Mouse (Mus musculus): ENCODE results near the gene Slc38a3. TPM values are rescaled to one million over a fixed set of nuclear protein-coding genes. Genes with fewer than 3 reads are reported as not detected.

Slc38a3 gene
- polyA plus RNA-seq, 1 experiment from 2014 or later, result 12.9 TPM

DNA sequence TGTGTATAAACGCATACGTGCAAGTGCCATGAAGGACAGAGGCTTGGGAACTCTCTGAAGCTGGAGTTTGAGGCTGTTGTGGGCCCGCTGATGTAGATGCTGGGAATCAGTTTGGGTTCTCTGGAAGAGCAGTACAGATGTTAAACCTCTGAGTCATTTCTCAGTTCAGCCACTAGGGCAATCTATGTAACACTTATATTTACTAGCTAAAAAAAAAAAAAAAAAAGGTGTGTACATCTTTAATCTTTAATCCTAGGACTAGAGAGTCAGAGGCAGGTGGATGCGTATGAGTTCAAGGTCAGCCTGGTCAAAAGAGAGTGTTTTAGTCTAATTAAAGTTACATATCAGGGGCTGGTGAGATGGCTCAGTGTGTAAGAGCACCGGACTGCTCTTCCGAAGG lies 22.4 kb downstream of the Slc38a3 start:
- DNase-seq (ENCODE audit: low spot score) (no peak), ATAC-seq (replicated peaks; ENCODE audit: low FRiP score, low read depth) (no peak)
- peak; percentile 48 for TF ChIP-seq CTCF (IDR thresholded peaks at IDR 0.05; ENCODE audit: low read depth)

DNA sequence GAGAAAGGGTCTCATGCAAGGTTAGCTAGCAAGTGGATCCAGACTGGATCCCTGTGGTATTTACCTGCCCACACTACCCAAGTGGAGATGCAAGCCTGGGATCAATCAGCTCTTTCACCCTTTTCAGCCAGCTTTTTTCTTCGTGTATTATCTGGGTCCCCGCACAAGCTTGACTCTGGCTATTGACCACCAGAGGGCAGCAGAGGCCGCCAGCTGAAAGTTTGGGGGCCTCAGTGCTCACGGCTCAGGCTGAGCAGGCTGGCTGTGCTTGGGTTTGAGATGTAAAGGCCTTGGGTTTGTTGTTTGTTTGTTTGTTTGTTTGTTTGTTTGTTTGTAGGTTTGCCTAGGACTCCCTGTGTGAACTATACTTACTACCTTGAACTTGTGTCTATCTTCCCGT lies 23.8 kb downstream of the Slc38a3 start:
- peak; percentile 99 for TF ChIP-seq CTCF (IDR thresholded peaks at IDR 0.05; ENCODE audit: low read depth)
- peak; percentile 63 for ATAC-seq (replicated peaks; ENCODE audit: low FRiP score, low read depth)

More for the DNA sequence above, 22.4 kb downstream of the Slc38a3 start:
- Histone ChIP-seq H3K27me3 (ENCODE audit: insufficient read depth, low read length) (no peaks in the 10 kb centered on the region), H3K9me3 (replicated peaks; ENCODE audit: low read length) (no peaks in the 10 kb centered on the region), H3K36me3 (ENCODE audit: insufficient read depth, low read length) (no peaks in the 10 kb centered on the region), H3K4me3 (replicated peaks; ENCODE audit: low read depth, low read length) (no peak overlapping the region), H3K27ac (no peak overlapping the region), H3K9ac (ENCODE audit: low read depth, low read length) (no peak overlapping the region), H3K4me2 (ENCODE audit: low read length) (no peak overlapping the region), H3K4me1 (replicated peaks; ENCODE audit: insufficient read depth, low read length) (no peaks in the 10 kb centered on the region; the same call in 1 of the 2 replicates)
- 79% methylated on average over 6 of the region's 6 CpGs for WGBS

DNA sequence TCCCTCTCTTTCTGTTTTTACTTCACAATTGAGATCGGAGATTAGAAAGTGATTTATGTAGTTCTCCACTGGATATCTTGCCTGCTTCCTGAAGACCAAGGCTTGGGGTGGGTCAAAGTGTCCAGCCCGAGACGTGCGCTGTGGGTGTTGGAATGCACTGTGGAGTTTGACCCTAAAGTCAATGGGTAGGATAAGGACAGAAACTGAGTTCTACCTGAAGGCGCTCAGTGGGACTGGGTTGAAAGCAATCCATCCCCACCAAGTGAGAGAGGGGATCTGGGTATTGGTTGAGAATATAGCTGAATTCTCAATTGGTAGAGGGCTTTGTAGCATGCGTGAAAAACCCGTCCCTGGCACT lies 24.2 kb downstream of the Slc38a3 start:
- peak overlapping the region; percentile 61 for H3K4me2 ChIP-seq (ENCODE audit: low read length)
- H3K27ac ChIP-seq, result no peak overlapping the region
- no peaks in the 10 kb centered on the region for H3K27me3 ChIP-seq (ENCODE audit: insufficient read depth, low read length)
- H3K36me3 ChIP-seq (ENCODE audit: insufficient read depth, low read length), result no peaks in the 10 kb centered on the region
- no peaks in the 10 kb centered on the region for H3K9me3 ChIP-seq (replicated peaks; ENCODE audit: low read length)
- ATAC-seq (replicated peaks; ENCODE audit: low FRiP score, low read depth) (peak; percentile 33; the same call in 1 of the 2 replicates), DNase-seq (ENCODE audit: low spot score) (no peak)
- no peak overlapping the region for H3K9ac ChIP-seq (ENCODE audit: low read depth, low read length)
- no peaks in the 10 kb centered on the region; the same call in 1 of the 2 replicates for H3K4me1 ChIP-seq (replicated peaks; ENCODE audit: insufficient read depth, low read length)
- 29% methylated on average over 7 of the region's 7 CpGs for WGBS
- no peak for TF ChIP-seq CTCF (IDR thresholded peaks at IDR 0.05; ENCODE audit: low read depth)
- no peak overlapping the region for H3K4me3 ChIP-seq (replicated peaks; ENCODE audit: low read depth, low read length)

More for the DNA sequence above, 23.8 kb downstream of the Slc38a3 start:
- Histone ChIP-seq H3K27ac (no peak overlapping the region), H3K4me3 (replicated peaks; ENCODE audit: low read depth, low read length) (no peak overlapping the region), H3K9me3 (replicated peaks; ENCODE audit: low read length) (no peaks in the 10 kb centered on the region), H3K4me1 (replicated peaks; ENCODE audit: insufficient read depth, low read length) (no peaks in the 10 kb centered on the region; the same call in 1 of the 2 replicates), H3K27me3 (ENCODE audit: insufficient read depth, low read length) (no peaks in the 10 kb centered on the region), H3K4me2 (ENCODE audit: low read length) (peak overlapping the region; percentile 61; the same call in 1 of the 2 replicates), H3K36me3 (ENCODE audit: insufficient read depth, low read length) (no peaks in the 10 kb centered on the region), H3K9ac (ENCODE audit: low read depth, low read length) (no peak overlapping the region)
- peak; percentile 85 for DNase-seq (ENCODE audit: low spot score)
- 16% methylated on average over 5 of the region's 5 CpGs for WGBS

DNA sequence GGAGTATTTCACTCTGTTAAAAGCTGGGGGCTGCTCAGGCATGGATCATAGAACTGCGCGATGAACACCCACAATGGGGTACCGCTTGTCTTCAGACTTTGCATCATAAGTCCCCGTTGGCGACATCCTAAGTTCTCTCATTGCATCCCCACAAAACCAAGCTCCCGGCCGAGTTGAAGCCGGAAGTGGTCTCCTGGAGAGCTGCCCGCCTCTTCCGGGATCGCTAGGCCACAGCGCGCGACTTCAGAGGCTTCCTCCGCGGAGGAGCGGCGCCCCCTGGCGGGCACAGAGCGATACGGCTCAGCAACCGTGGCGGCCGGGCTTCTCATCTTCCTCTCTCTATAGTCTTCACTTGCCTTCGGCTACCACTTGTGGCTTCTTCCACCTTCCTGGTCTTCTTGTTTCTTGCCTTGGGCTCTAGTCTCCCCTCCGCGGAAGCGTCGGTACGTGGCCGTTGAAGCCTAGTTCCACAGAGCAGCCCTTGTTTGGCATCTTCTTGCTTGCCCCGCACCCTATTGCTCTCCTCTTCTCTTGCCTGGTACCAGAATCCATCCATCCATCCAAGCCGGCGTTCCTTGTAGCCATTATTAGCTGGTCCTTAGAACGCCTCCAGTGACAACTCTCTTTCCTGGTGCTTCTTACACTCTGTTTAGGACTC lies 24.7 kb downstream of the Slc38a3 start:
- no peaks in the 10 kb centered on the region; the same call in 1 of the 2 replicates for H3K4me1 ChIP-seq (replicated peaks; ENCODE audit: insufficient read depth, low read length)
- no peaks in the 10 kb centered on the region for H3K9me3 ChIP-seq (replicated peaks; ENCODE audit: low read length)
- 0 out of 2 replicates have a peak overlapping the region, but pooled peaks have one; percentile 38 for H3K27ac ChIP-seq
- peak; percentile 97 for DNase-seq (ENCODE audit: low spot score)
- H3K36me3 ChIP-seq (ENCODE audit: insufficient read depth, low read length), result no peaks in the 10 kb centered on the region
- H3K4me2 ChIP-seq (ENCODE audit: low read length), result peak overlapping the region; percentile 61
- peak; percentile 100 for TF ChIP-seq CTCF (IDR thresholded peaks at IDR 0.05; ENCODE audit: low read depth)
- ATAC-seq (replicated peaks; ENCODE audit: low FRiP score, low read depth), result peak; percentile 67
- WGBS, result 3% methylated on average over 35 of the region's 35 CpGs
- peak overlapping the region; percentile 25 for H3K4me3 ChIP-seq (replicated peaks; ENCODE audit: low read depth, low read length)
- no peaks in the 10 kb centered on the region for H3K27me3 ChIP-seq (ENCODE audit: insufficient read depth, low read length)
- H3K9ac ChIP-seq (ENCODE audit: low read depth, low read length), result peak overlapping the region; percentile 43; the same call in 1 of the 2 replicates

DNA sequence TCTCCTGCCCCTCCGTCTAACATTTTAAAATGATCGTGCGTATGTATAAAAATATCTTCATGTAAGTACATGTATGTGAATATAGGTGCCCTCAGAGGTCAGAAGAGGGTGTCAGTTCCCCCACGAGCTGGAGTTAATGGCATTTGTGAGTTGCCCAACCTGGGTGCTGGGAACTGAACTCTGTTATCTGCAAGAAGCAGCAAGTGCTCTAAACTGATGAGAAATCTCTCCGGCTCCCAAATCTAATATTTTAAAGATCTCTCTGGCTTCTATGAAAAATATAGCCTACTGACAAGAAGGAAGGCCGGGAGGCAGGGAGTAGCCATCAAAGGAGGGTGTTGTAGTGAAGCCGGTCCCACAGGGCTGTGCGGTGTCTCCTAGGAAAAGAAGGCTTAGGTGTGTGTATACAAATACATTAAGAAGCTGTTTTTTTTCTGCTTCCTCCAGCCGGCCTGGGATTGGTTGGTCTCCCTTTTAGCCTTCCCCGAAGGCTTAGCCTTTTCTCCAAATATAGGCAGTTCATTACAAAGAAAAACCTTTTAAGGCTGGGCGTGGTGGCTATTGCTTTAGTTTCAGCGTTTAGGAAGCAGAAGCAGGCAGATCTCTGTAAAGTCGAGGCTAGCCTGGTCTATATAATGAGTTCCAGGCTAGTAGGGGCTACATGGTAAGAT lies 25.7 kb downstream of the Slc38a3 start:
- H3K4me1 ChIP-seq (replicated peaks; ENCODE audit: insufficient read depth, low read length), result no peaks in the 10 kb centered on the region; the same call in 1 of the 2 replicates
- H3K36me3 ChIP-seq (ENCODE audit: insufficient read depth, low read length), result no peaks in the 10 kb centered on the region
- no peak overlapping the region for H3K9ac ChIP-seq (ENCODE audit: low read depth, low read length)
- no peaks in the 10 kb centered on the region for H3K27me3 ChIP-seq (ENCODE audit: insufficient read depth, low read length)
- no peak overlapping the region for H3K4me3 ChIP-seq (replicated peaks; ENCODE audit: low read depth, low read length)
- TF ChIP-seq CTCF (IDR thresholded peaks at IDR 0.05; ENCODE audit: low read depth), result no peak
- ATAC-seq (replicated peaks; ENCODE audit: low FRiP score, low read depth) (no peak), DNase-seq (ENCODE audit: low spot score) (no peak)
- no peak overlapping the region for H3K27ac ChIP-seq
- 91% methylated on average over 13 of the region's 13 CpGs for WGBS
- H3K9me3 ChIP-seq (replicated peaks; ENCODE audit: low read length), result no peaks in the 10 kb centered on the region
- H3K4me2 ChIP-seq (ENCODE audit: low read length), result no peak overlapping the region

DNA sequence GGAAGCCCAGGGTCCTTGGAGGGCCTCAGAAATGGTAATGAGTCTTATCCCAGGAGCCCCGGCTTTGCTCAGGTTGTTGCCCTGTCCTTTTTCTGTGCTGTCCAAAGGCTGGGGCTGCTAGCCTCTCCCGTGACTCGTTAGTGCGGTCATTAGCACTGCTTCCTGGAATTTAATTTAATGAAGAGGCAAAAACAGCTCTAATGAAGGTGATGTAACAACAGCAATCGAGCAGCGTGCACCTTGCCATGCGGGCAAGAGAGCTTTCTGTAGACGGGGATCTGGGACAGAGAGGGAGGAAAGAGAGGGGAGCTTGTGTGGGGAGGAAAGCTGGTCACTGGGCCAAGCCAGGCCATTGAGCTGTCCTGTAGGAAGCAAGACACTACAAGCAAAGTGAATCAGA lies 27.7 kb downstream of the Slc38a3 start:
- WGBS, result 47% methylated on average over 8 of the region's 8 CpGs

More for the DNA sequence above, 27.7 kb downstream of the Slc38a3 start:
- Histone ChIP-seq H3K4me3 (replicated peaks; ENCODE audit: low read depth, low read length) (no peak overlapping the region), H3K36me3 (ENCODE audit: insufficient read depth, low read length) (no peaks in the 10 kb centered on the region), H3K27ac (no peak overlapping the region), H3K4me2 (ENCODE audit: low read length) (no peak overlapping the region), H3K9ac (ENCODE audit: low read depth, low read length) (no peak overlapping the region), H3K9me3 (replicated peaks; ENCODE audit: low read length) (no peaks in the 10 kb centered on the region), H3K4me1 (replicated peaks; ENCODE audit: insufficient read depth, low read length) (no peaks in the 10 kb centered on the region; the same call in 1 of the 2 replicates), H3K27me3 (ENCODE audit: insufficient read depth, low read length) (no peaks in the 10 kb centered on the region)
- DNase-seq (ENCODE audit: low spot score), result no peak
- no peak for TF ChIP-seq CTCF (IDR thresholded peaks at IDR 0.05; ENCODE audit: low read depth)
- ATAC-seq (replicated peaks; ENCODE audit: low FRiP score, low read depth), result no peak

Measured in kidney, postnatal 0 days (tissue).